Mouse (Mus musculus): Measurements from ENCODE around the gene Spats2l.

- TF ChIP-seq EP300 (IDR thresholded peaks at IDR 0.05) (no peak), CTCF (IDR thresholded peaks at IDR 0.05) (no peak)
These were observed 100.0 kb downstream of the Spats2l start for GRCm38 (mm10) chr1:57873996-57874395.
